Mouse (Mus musculus) c-Kit-negative CD71-positive TER-119-positive erythroid progenitor cells, embryonic 14.5 days (primary cell): ENCODE data around the gene Dusp18.

Source experiments
- DNase-seq: peaks from one replicate; pipeline ENCODE4 v3.0.0-alpha.2; 2013; ENCODE audit warnings: low read depth, low spot score

Gene Dusp18

GRCm38 (mm10) chr11:3894406-3895281 lies at the start of gene Dusp18, which contains the start of gene 4921536K21Rik:
TSS of gene Dusp18 (plus strand) at chr11:3895240.
TSS of gene 4921536K21Rik (minus strand) at chr11:3895098.
- peak; percentile 61 for DNase-seq

- DNase-seq, result no peak
Measured at GRCm38 (mm10) chr11:3846351-3846750, 48.7 kb upstream of the Dusp18 start.

- DNase-seq, result no peak
Measured at GRCm38 (mm10) chr11:3849469-3850314, 45.3 kb upstream of the Dusp18 start.

- no peak for DNase-seq
Measured at GRCm38 (mm10) chr11:3850315-3850614, 44.8 kb upstream of the Dusp18 start.

- no peak for DNase-seq
Measured at GRCm38 (mm10) chr11:3850746-3851277, 44.2 kb upstream of the Dusp18 start.

- no peak for DNase-seq
Measured at GRCm38 (mm10) chr11:3851872-3852271, 43.2 kb upstream of the Dusp18 start.

GRCm38 (mm10) chr11:3853031-3853430 lies 42.0 kb upstream of the Dusp18 start:
- DNase-seq, result no peak

- DNase-seq, result no peak
Measured at GRCm38 (mm10) chr11:3853481-3854034, 41.5 kb upstream of the Dusp18 start.

GRCm38 (mm10) chr11:3854156-3854555 lies 40.9 kb upstream of the Dusp18 start:
- DNase-seq, result no peak

- DNase-seq, result no peak
Measured at GRCm38 (mm10) chr11:3855846-3856245, 39.2 kb upstream of the Dusp18 start.

GRCm38 (mm10) chr11:3857902-3858301 lies 37.1 kb upstream of the Dusp18 start:
- no peak for DNase-seq

GRCm38 (mm10) chr11:3859778-3860177 lies 35.3 kb upstream of the Dusp18 start:
- no peak for DNase-seq

- no peak for DNase-seq
Measured at GRCm38 (mm10) chr11:3860361-3860760, 34.7 kb upstream of the Dusp18 start.

GRCm38 (mm10) chr11:3862661-3863453 lies 32.2 kb upstream of the Dusp18 start:
- no peak for DNase-seq

GRCm38 (mm10) chr11:3863454-3864112 lies 31.5 kb upstream of the Dusp18 start, which contains the start of gene Osbp2:
TSS of gene Osbp2 (minus strand) at chr11:3863903.
- peak; percentile 12 for DNase-seq

- no peak for DNase-seq
Measured at GRCm38 (mm10) chr11:3864343-3864742, 30.7 kb upstream of the Dusp18 start.

GRCm38 (mm10) chr11:3876419-3876818 lies 18.6 kb upstream of the Dusp18 start:
- no peak for DNase-seq

GRCm38 (mm10) chr11:3878660-3879059 lies 16.4 kb upstream of the Dusp18 start:
- no peak for DNase-seq

GRCm38 (mm10) chr11:3879836-3880235 lies 15.2 kb upstream of the Dusp18 start:
- DNase-seq, result peak; percentile 42

GRCm38 (mm10) chr11:3883711-3884110 lies 11.3 kb upstream of the Dusp18 start:
- no peak for DNase-seq

GRCm38 (mm10) chr11:3887331-3887730 lies 7.7 kb upstream of the Dusp18 start:
- DNase-seq, result no peak
